Mouse (Mus musculus): ENCODE measurements around the gene Pheta2. TPM values are rescaled to one million over a fixed set of nuclear protein-coding genes. Genes with fewer than 3 reads are reported as not detected.
"Not testable (repeated sequence)": the region's sequence is repeated elsewhere in the genome, so short reads cannot be mapped to it uniquely, and the experiment has no call there.

Gene Pheta2
- polyA plus RNA-seq, 1 experiment from 2014 or later: 12.0 TPM

DNA sequence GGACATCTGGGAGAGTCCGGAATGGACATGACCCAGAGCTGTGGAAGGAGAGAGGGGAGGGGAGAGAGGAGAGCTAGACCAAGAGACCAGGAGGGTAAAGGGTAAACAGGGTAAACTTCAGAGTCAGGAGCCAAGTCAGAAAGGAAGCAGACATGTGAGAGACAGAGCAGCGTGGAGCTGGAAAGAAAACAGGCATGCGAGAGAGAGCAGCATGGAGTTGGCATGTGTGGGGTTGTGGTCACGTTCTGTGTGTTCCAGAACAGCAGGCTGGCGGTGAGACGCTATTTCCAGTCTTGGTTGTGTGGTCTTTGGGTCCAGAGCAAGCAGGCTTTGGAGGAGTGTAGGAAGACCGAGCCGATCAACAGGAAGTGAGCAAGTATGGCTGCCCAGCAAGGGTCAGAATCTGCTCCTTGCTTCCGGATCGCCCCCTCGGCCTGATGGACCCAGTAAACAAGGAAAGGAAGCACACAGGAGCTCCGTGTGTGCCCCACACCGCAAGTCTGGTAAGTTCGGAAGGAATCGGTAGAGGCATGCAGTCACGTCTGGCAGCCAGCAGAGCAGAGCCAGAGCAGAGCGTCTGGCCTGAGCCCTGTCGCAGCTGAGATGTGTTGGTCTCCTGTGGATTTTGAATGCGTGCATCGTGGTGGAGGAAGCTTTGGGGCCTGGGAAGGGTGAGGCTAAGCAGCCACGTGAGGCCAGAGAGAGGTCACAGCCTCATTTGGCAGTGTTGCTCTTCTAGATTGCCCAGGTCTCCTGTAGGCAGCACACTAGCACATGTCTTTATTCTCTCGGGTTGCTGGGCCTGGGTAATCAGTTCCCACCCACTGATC, 19.9 kb downstream of the Pheta2 start:
- Histone ChIP-seq H3K9ac (no peak overlapping the region), H3K4me2 (peak overlapping the region; percentile 19; the same call in 1 of the 2 replicates)
- 57% methylated on average over 22 of the region's 22 CpGs for WGBS

DNA sequence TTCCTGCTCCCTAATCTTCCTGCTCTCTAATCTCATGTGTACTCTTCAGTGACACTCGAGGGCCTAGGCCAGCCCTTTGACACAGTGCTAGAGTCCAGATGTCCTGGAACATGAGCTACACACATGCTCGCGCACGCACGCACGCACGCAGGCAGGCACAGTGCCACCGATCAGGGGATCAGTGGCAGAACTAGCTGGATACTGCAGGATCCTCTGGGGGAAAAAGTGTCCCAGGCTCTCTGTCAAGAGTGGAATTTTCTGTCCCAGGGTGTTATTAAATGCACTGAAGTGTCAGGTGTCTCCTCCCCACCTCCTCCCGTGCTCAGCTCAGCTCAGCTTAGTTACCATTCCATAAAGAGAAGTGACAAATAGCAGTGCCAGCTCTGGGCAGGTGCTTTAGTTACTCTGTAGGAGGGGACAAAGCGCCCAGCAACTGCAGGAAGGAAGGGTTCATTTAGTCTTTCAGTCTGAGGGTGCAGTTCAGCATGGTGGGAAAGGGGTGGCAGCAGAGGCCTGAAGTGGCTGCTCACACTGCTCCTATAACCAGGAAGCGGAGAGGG, 22.8 kb downstream of the Pheta2 start:
- Histone ChIP-seq H3K4me1 (peaks cover 18% of the 10 kb centered on the region), H3K27ac (peak overlapping the region; percentile 73), H3K9me3 (replicated peaks) (no peaks in the 10 kb centered on the region), H3K4me2 (no peak overlapping the region), H3K9ac (no peak overlapping the region), H3K36me3 (no peaks in the 10 kb centered on the region), H3K27me3 (no peaks in the 10 kb centered on the region), H3K4me3 (replicated peaks) (no peak overlapping the region)
- 58% methylated on average over 11 of the region's 11 CpGs for WGBS
- peak; percentile 60; the same call in 1 of the 2 replicates for ATAC-seq (replicated peaks; ENCODE audit: low FRiP score)

More for the DNA sequence above, 19.9 kb downstream of the Pheta2 start:
- no peaks in the 10 kb centered on the region for H3K36me3 ChIP-seq
- peaks cover 23% of the 10 kb centered on the region for H3K4me1 ChIP-seq
- no peaks in the 10 kb centered on the region for H3K27me3 ChIP-seq
- H3K9me3 ChIP-seq (replicated peaks): no peaks in the 10 kb centered on the region
- ATAC-seq (replicated peaks; ENCODE audit: low FRiP score): no peak
- H3K4me3 ChIP-seq (replicated peaks): no peak overlapping the region
- peak overlapping the region; percentile 65 for H3K27ac ChIP-seq

DNA sequence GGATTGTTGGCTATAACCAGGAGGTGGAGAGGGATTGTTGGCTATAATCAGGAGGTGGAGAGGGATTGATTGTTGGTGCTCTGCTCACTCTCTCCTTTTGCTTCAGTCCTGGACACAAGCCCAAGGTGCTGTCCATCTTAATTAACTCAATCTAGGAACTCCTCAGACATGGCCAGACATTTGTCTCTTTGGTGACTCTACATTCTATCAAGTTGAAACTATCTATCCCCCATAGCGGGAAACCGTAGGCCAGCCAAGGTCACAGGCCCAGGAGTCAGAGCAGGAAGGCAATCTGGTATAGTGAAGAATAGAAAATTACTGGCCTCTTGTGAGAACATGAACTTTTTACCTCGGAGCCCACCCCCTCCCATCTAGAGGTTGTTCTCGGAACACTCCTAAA, 23.5 kb downstream of the Pheta2 start:
- H3K27me3 ChIP-seq: no peaks in the 10 kb centered on the region
- no peak for ATAC-seq (replicated peaks; ENCODE audit: low FRiP score)
- 55% methylated on average over 4 of the region's 4 CpGs for WGBS
- H3K9me3 ChIP-seq (replicated peaks): no peaks in the 10 kb centered on the region
- H3K27ac ChIP-seq: peak overlapping the region; percentile 73; the same call in 1 of the 2 replicates
- no peaks in the 10 kb centered on the region for H3K36me3 ChIP-seq
- H3K4me2 ChIP-seq: no peak overlapping the region
- no peak overlapping the region for H3K4me3 ChIP-seq (replicated peaks)
- no peak overlapping the region for H3K9ac ChIP-seq
- H3K4me1 ChIP-seq: peaks cover 18% of the 10 kb centered on the region

DNA sequence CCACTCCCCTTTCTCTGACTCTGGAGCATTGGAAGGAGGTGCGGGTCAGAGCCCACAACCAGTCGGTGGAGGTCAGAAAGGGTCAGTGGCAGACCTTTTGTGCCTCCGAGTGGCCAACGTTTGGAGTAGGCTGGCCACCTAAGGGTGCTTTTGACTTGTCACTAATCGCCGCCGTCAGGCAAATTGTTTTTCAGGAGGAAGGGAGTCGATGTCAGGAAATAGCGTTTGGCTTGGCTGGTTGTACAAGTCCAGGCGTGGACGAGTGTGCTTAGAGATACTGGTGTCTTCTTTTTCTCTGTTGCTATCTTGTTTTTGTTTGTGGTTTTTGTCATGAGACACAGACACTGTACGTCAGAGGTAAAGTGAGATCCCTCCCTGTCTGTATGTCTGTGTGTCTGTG, 25.1 kb downstream of the Pheta2 start:
- peaks cover 14% of the 10 kb centered on the region for H3K4me1 ChIP-seq
- not testable (repeated sequence) for H3K27me3 ChIP-seq; ATAC-seq (replicated peaks; ENCODE audit: low FRiP score); H3K27ac ChIP-seq; H3K9me3 ChIP-seq (replicated peaks); H3K4me2 ChIP-seq; H3K9ac ChIP-seq; H3K4me3 ChIP-seq (replicated peaks); H3K36me3 ChIP-seq
- WGBS: 51% methylated on average over 8 of the region's 12 CpGs

DNA sequence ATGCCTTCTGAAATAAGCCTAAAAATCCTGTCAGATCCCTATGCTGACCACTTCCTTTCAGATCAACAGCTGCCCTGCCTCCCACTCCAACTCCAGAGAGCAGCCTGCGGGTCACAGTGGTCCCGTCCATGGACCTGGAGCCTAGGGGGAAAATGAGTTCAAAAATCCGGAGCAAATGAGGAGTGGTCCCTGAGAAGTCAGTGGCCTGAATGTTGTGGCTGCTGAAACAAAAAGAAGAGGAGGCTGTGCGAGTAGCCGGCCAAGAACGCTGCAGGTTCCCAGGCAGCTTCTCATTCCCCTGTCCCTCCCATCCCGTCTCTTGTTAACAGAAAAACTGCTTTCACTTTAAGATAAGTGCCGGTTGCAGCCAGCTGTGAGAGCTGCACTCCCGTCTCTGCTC, 25.8 kb downstream of the Pheta2 start:
- H3K4me3 ChIP-seq (replicated peaks): 0 out of 2 replicates have a peak overlapping the region, but pooled peaks have one; percentile 12
- WGBS: 17% methylated on average over 6 of the region's 9 CpGs
- peaks cover 12% of the 10 kb centered on the region for H3K4me1 ChIP-seq
- not testable (repeated sequence) for H3K27ac ChIP-seq; H3K27me3 ChIP-seq; ATAC-seq (replicated peaks; ENCODE audit: low FRiP score); H3K9ac ChIP-seq; H3K9me3 ChIP-seq (replicated peaks); H3K36me3 ChIP-seq
- H3K4me2 ChIP-seq: peak overlapping the region; percentile 39; the same call in 1 of the 2 replicates

DNA sequence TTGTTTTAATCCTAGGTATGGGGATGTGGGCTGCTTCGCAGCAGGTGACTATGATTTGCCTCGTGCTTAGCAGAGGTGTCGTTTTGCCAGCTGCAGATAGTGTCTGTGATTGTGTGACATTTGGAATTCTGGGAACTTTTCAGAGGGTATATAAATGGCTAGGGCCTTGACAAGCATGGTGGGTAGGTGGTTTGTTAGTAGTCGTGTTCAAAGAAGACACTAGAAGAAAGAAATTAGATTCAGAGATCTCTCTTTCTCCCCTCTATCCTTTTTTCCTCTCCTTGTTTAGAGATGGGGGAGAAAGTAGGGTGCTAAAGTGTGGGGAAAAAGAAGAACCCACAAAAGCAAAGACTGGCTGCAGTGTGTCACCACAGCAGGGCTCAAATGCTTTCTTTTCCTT, 29.4 kb downstream of the Pheta2 start:
- H3K9me3 ChIP-seq (replicated peaks): no peaks in the 10 kb centered on the region
- H3K36me3 ChIP-seq: no peaks in the 10 kb centered on the region
- ATAC-seq (replicated peaks; ENCODE audit: low FRiP score): no peak
- H3K4me3 ChIP-seq (replicated peaks): no peak overlapping the region
- no peaks in the 10 kb centered on the region for H3K27me3 ChIP-seq
- whole genome bisulfite sequencing: 88% methylated on average over 4 of the region's 4 CpGs
- H3K4me2 ChIP-seq: no peak overlapping the region
- H3K9ac ChIP-seq: no peak overlapping the region
- H3K4me1 ChIP-seq: peaks cover 2% of the 10 kb centered on the region; the same call in 1 of the 2 replicates
- no peak overlapping the region for H3K27ac ChIP-seq

DNA sequence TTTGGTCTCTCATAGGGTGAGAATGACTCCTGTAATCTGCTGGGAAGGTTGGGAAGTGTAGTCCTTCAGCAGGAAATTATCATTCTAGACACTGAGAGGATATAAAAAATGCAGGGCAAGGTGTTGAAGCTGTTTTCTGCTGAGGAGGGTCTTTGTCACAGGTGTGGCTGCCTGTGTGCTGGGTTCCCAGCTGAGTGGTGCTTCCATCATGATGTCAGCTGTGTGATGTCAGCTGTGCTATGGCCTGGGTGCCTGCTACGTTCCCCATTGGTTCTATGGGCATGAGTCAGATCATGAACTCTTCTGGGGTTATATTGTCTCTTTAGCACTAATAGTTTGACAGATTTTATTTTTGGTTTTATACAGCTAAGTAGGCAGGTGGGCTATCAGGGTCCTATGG, 30.1 kb downstream of the Pheta2 start:
- 83% methylated on average over 1 of the region's 1 CpGs for WGBS
- no peaks in the 10 kb centered on the region for H3K27me3 ChIP-seq
- no peaks in the 10 kb centered on the region for H3K9me3 ChIP-seq (replicated peaks)
- peaks cover 4% of the 10 kb centered on the region; the same call in 1 of the 2 replicates for H3K36me3 ChIP-seq
- no peak overlapping the region for H3K9ac ChIP-seq
- H3K27ac ChIP-seq: no peak overlapping the region
- H3K4me3 ChIP-seq (replicated peaks): no peak overlapping the region
- peaks cover 2% of the 10 kb centered on the region; the same call in 1 of the 2 replicates for H3K4me1 ChIP-seq
- H3K4me2 ChIP-seq: no peak overlapping the region
- no peak for ATAC-seq (replicated peaks; ENCODE audit: low FRiP score)

DNA sequence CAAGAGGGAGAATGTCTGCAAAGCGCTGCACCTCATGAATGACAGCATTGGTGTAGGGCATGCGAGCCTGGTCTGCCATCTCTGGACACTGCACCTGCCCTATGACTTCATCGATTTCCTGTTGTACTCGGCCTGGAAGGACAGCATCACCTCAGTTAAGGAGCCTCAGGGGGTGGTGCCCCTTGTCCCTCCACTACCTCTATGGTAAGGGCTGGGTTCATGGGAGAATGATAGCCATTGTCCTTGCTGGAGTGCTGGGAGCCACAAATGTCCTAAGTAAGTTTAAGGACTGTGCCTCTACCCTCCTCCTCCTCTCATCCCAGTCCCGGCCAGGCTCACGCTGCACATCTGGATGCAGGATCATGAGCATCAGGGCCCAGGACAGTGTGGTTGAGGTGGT, 33.7 kb downstream of the Pheta2 start:
- no peak overlapping the region for H3K9ac ChIP-seq
- peaks cover 13% of the 10 kb centered on the region for H3K4me1 ChIP-seq
- no peak overlapping the region for H3K27ac ChIP-seq
- no peak overlapping the region for H3K4me2 ChIP-seq
- no peaks in the 10 kb centered on the region for H3K27me3 ChIP-seq
- no peaks in the 10 kb centered on the region for H3K9me3 ChIP-seq (replicated peaks)
- peaks cover 4% of the 10 kb centered on the region; the same call in 1 of the 2 replicates for H3K36me3 ChIP-seq
- WGBS: 88% methylated on average over 6 of the region's 6 CpGs
- no peak overlapping the region for H3K4me3 ChIP-seq (replicated peaks)
- no peak for ATAC-seq (replicated peaks; ENCODE audit: low FRiP score)

DNA sequence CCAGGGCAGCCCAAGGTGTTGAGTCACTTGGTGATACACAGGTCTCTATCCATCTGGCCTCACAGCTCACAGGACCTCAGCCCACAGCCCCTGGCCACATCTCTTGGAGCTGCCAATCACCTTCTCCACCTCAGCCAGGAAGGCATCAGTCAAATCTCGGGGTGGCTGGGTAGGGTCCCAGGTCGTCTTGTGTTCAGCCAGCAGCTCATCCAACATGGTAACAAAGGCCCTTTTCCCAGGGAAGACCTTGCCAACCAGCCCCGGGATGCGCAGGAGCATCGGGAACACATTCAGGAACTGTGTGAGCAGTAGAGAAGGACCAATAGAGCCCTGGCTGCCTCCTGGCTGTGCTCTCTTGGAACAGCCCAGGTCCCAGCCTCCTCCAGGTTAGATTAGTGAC, 34.2 kb downstream of the Pheta2 start:
- Histone ChIP-seq H3K4me1 (peaks cover 18% of the 10 kb centered on the region), H3K4me3 (replicated peaks) (no peak overlapping the region), H3K27ac (no peak overlapping the region), H3K9me3 (replicated peaks) (no peaks in the 10 kb centered on the region), H3K4me2 (no peak overlapping the region), H3K36me3 (peaks cover 4% of the 10 kb centered on the region; the same call in 1 of the 2 replicates), H3K27me3 (no peaks in the 10 kb centered on the region), H3K9ac (no peak overlapping the region)
- ATAC-seq (replicated peaks; ENCODE audit: low FRiP score): no peak
- WGBS: 90% methylated on average over 5 of the region's 5 CpGs

DNA sequence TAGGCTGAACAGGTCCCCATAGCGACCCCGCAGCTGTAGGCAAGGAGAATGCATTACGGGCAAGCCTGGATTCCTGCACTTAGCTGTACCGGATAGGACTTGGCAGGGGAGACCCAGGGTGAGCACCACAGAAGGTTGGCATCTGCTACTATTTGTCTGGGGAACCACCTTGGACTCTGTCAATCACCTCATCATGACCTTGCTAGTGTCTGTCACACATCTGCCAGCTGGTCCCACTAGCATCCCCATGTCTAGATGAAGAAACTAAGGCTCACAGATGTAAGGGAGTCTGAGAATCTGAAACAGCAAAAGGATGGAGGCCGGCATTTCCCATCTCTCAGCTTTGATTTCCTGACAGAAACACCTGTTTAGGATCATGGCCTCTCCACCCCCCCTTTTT, 35.7 kb downstream of the Pheta2 start:
- Histone ChIP-seq H3K9me3 (replicated peaks) (no peaks in the 10 kb centered on the region), H3K9ac (no peak overlapping the region), H3K27me3 (no peaks in the 10 kb centered on the region), H3K36me3 (peaks cover 4% of the 10 kb centered on the region; the same call in 1 of the 2 replicates), H3K4me1 (peaks cover 28% of the 10 kb centered on the region), H3K4me3 (replicated peaks) (no peak overlapping the region), H3K4me2 (no peak overlapping the region), H3K27ac (no peak overlapping the region)
- no peak for ATAC-seq (replicated peaks; ENCODE audit: low FRiP score)
- WGBS: 90% methylated on average over 5 of the region's 5 CpGs

DNA sequence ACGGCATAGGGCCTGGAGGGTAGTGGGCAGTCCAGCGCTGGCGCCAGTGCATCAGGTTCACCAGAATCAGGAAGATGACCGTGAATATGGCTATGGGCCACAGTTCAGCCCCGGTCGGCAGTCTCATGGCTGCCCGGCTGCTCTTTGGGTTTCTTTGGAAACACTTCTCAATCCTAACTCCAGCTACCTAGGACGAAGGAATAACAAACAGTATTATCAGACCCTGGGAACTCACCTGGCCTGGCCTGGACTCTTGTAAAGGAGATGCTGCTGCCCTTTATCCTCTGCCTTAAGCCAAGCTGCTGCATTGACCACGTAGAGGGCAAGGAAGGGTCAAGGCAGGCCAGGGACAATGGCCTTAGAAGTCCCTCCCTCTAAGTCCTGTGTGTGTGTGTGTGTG, 37.1 kb downstream of the Pheta2 start:
- no peak overlapping the region for H3K9ac ChIP-seq
- H3K27ac ChIP-seq: no peak overlapping the region
- H3K4me2 ChIP-seq: no peak overlapping the region
- no peak overlapping the region for H3K4me3 ChIP-seq (replicated peaks)
- WGBS: 92% methylated on average over 9 of the region's 9 CpGs
- no peaks in the 10 kb centered on the region for H3K9me3 ChIP-seq (replicated peaks)
- peaks cover 38% of the 10 kb centered on the region for H3K4me1 ChIP-seq
- no peak for ATAC-seq (replicated peaks; ENCODE audit: low FRiP score)
- peaks cover 4% of the 10 kb centered on the region; the same call in 1 of the 2 replicates for H3K36me3 ChIP-seq
- H3K27me3 ChIP-seq: no peaks in the 10 kb centered on the region

DNA sequence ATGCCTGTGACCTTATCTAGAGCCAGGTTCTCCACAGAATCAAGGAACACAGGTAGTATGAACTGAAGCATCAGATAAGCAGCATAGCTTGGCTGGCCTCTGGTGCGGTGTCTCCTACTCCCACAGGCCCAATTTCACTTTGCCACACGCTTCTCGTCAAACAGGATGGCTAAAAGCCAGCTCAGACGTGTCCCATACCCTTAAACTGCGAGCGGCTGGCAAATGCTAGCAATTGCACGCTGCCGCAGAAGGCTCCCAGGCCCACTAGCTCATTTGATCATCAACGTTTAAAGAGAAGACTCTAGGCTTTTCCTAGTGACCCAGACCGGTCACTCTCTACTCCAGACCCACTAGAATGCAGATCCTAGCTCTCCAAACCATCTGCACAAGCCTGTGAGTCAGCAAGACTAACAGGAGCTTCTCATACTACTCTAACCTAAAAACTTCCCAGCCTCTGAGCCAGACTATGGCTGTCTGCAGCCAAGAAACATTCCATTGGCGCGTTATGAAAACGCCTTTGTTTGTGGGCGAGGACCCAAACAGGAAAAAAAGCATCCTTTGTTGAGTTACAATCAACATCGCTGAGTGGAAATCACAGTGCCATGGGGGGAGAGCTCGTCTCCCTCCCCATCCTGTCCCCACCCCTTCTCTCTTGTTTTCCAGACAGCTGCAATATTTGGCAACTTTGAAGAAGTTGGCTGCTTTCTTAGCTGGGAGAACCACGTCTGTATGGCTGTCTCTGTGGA, 37.8 kb downstream of the Pheta2 start:
- WGBS: 64% methylated on average over 17 of the region's 17 CpGs
- Histone ChIP-seq H3K27me3 (no peaks in the 10 kb centered on the region), H3K4me3 (replicated peaks) (no peak overlapping the region), H3K27ac (peak overlapping the region; percentile 48; the same call in 1 of the 2 replicates), H3K9ac (no peak overlapping the region), H3K9me3 (replicated peaks) (no peaks in the 10 kb centered on the region), H3K4me2 (no peak overlapping the region), H3K4me1 (peaks cover 40% of the 10 kb centered on the region), H3K36me3 (peaks cover 4% of the 10 kb centered on the region; the same call in 1 of the 2 replicates)
- ATAC-seq (replicated peaks; ENCODE audit: low FRiP score): no peak

Measured in kidney, embryonic 15.5 days (tissue).